8 mouse cellular contexts compared by ENCODE assay signal in the genomic region with DNA sequence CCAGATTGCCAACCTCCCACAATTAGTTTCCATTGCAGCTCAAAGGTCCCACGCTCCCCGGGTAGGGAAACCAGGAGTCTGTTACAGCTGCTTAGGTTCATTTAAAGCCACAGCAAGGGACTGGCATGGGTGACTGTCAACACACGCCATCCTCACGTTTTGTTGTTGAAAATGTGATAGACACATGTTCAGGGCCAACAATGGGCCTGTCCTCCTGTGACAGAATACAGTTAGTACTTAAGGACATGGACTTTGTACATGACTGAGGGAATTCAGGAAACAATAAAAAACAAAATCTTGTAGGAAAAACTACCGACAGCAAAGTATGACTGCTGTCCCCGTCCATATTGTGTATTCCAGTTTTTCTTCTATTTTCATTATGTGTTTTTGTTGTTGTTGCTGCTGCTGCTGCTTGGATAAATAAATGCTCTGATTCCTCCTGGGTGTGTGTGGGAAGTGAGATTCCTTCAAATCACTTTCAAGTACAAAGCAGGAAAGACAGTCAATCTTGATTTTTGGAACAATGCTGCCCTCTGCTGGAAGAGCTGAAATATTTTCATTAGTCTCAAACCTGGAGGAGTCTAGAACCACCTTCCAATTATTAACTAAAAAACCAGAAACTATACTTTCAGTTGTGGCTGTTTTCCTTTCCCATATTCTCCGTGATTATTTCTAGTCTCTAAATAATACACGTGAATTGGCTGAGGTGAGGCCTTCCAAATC. TPM values are rescaled to one million over a fixed set of nuclear protein-coding genes. Genes with fewer than 3 reads are reported as not detected.
DNase-seq lines count a peak whose midpoint lies in the region; ATAC-seq lines count a peak whose summit lies in the region.

No protein-coding gene starts in this region.

- WGBS in embryonic facial prominence, embryonic 10.5 days: 68% methylated on average over 8 of the region's 8 CpGs
- WGBS in hindbrain, embryonic 13.5 days: 68% methylated on average over 8 of the region's 8 CpGs
- WGBS in midbrain, embryonic 15.5 days: 66% methylated on average over 8 of the region's 8 CpGs

- peak; percentile 69 for DNase-seq in ovary, postnatal 14 days (ENCODE audit: low spot score)
- DNase-seq in ovary, postnatal 36 days (ENCODE audit: low spot score): no peak
- DNase-seq in adipocyte (ENCODE audit: low spot score): peak; percentile 81
- peak; percentile 38 for DNase-seq in embryonic facial prominence, embryonic 10.5 days (ENCODE audit: low spot score)
- DNase-seq in left cerebral cortex, postnatal 14 days (ENCODE audit: low spot score in 2 of 2): peak; percentile 54 to 58
- DNase-seq in thymus, postnatal 14 days: peak; percentile 63

- no peak overlapping the region for H3K4me3 ChIP-seq in embryonic facial prominence, embryonic 10.5 days
- H3K4me3 ChIP-seq in hindbrain, embryonic 13.5 days: no peak overlapping the region
- no peak overlapping the region for H3K4me3 ChIP-seq in midbrain, embryonic 15.5 days

- H3K36me3 ChIP-seq in embryonic facial prominence, embryonic 10.5 days (replicated peaks): no peaks in the 10 kb centered on the region
- no peaks in the 10 kb centered on the region for H3K36me3 ChIP-seq in hindbrain, embryonic 13.5 days
- H3K36me3 ChIP-seq in midbrain, embryonic 15.5 days (replicated peaks): no peaks in the 10 kb centered on the region

- H3K27me3 ChIP-seq in embryonic facial prominence, embryonic 10.5 days (replicated peaks; ENCODE audit: low read depth, poor library complexity, severe bottlenecking): no peaks in the 10 kb centered on the region
- no peaks in the 10 kb centered on the region for H3K27me3 ChIP-seq in hindbrain, embryonic 13.5 days
- no peaks in the 10 kb centered on the region for H3K27me3 ChIP-seq in midbrain, embryonic 15.5 days (replicated peaks)

- H3K9me3 ChIP-seq in embryonic facial prominence, embryonic 10.5 days: no peaks in the 10 kb centered on the region
- H3K9me3 ChIP-seq in hindbrain, embryonic 13.5 days: no peaks in the 10 kb centered on the region
- no peaks in the 10 kb centered on the region for H3K9me3 ChIP-seq in midbrain, embryonic 15.5 days

- H3K9ac ChIP-seq in hindbrain, embryonic 13.5 days: no peak overlapping the region
- H3K9ac ChIP-seq in midbrain, embryonic 15.5 days: no peak overlapping the region

- intact Hi-C loops in left cerebral cortex, postnatal 14 days (cut with DNase I): loop anchor here (2.0 to 10.0 kb wide), 6 partner anchors 108 to 1208 kb away; a partner anchor contains a TSS

- 0 out of 2 replicates have a peak, but pooled peaks have one; percentile 29 for ATAC-seq in hindbrain, embryonic 13.5 days (ENCODE audit: low FRiP score)
- peak; percentile 26 for ATAC-seq in midbrain, embryonic 15.5 days (replicated peaks)

- no peak overlapping the region for H3K27ac ChIP-seq in embryonic facial prominence, embryonic 10.5 days (replicated peaks)
- H3K27ac ChIP-seq in hindbrain, embryonic 13.5 days: peak overlapping the region; percentile 19; the same call in 1 of the 2 replicates
- no peak overlapping the region for H3K27ac ChIP-seq in midbrain, embryonic 15.5 days

- no peak overlapping the region for H3K4me2 ChIP-seq in hindbrain, embryonic 13.5 days
- no peak overlapping the region for H3K4me2 ChIP-seq in midbrain, embryonic 15.5 days

- H3K4me1 ChIP-seq in embryonic facial prominence, embryonic 10.5 days: peaks cover 7% of the 10 kb centered on the region; the same call in 1 of the 2 replicates
- peaks cover 11% of the 10 kb centered on the region for H3K4me1 ChIP-seq in hindbrain, embryonic 13.5 days (replicated peaks)
- peaks cover 8% of the 10 kb centered on the region; the same call in 1 of the 2 replicates for H3K4me1 ChIP-seq in midbrain, embryonic 15.5 days

RNA-seq across cellular contexts. Expression of a gene that starts 5.6 kb away (rescaled TPM):
- 104 and 106 TPM in 2 replicates for polyA plus RNA-seq in embryonic facial prominence, embryonic 10.5 days (2016; fragmentation: Nextera tagmentation; extraction: Ambion mirVana)
- 77.6 and 88.2 TPM in 2 replicates for polyA plus RNA-seq in hindbrain, embryonic 13.5 days (2015; fragmentation: Nextera tagmentation; extraction: Ambion mirVana)
- total RNA-seq in left cerebral cortex, postnatal 14 days (2021): 10 to 100 TPM; 20.3 to 22.0 TPM
- polyA plus RNA-seq in midbrain, embryonic 15.5 days (2015; fragmentation: Nextera tagmentation; extraction: Ambion mirVana): 65.8 and 66.0 TPM in 2 replicates

RNA-seq across cellular contexts. Expression of a gene that starts 5.7 kb away (rescaled TPM):
- polyA plus RNA-seq in embryonic facial prominence, embryonic 10.5 days (2016; fragmentation: Nextera tagmentation; extraction: Ambion mirVana): 24.2 and 24.9 TPM in 2 replicates
- polyA plus RNA-seq in hindbrain, embryonic 13.5 days (2015; fragmentation: Nextera tagmentation; extraction: Ambion mirVana): 24.8 and 26.7 TPM in 2 replicates
- total RNA-seq in left cerebral cortex, postnatal 14 days (2021): 10 to 100 TPM; 19.9 to 24.0 TPM
- 33.7 and 36.1 TPM in 2 replicates for polyA plus RNA-seq in midbrain, embryonic 15.5 days (2015; fragmentation: Nextera tagmentation; extraction: Ambion mirVana)
